In genomic region chr10:62300006-62300827, GRCm38 (mm10) we compare ENCODE assay signal across 8 mouse cellular contexts. TPM values are rescaled to one million over a fixed set of nuclear protein-coding genes. Genes with fewer than 3 reads are reported as not detected.
A peak's percentile ranks its signal among the peaks of the same experiment; 100 is the strongest.
DNase-seq lines count a peak whose midpoint lies in the region; ATAC-seq and TF ChIP-seq lines count a peak whose summit lies in the region.

No protein-coding gene starts in this region.

- WGBS in midbrain, embryonic 16.5 days = 85% methylated on average over 23 of the region's 23 CpGs

- intact Hi-C loops in gastrocnemius, adult 2 months (cut with DNase I) = no loop called here
- intact Hi-C loops in left cerebral cortex, postnatal 14 days (cut with DNase I) = no loop called here

- no peak for TF ChIP-seq CTCF in bone marrow macrophage, adult 2 months (IDR thresholded peaks at IDR 0.05; ENCODE audit: low read depth, low read length)
- TF ChIP-seq CTCF in gastrocnemius, adult 2 months (IDR thresholded peaks at IDR 0.05) = no peak

- H3K4me3 ChIP-seq in bone marrow macrophage, adult 2 months (ENCODE audit: insufficient read depth, low read length) = peak overlapping the region; percentile 8; the same call in 1 of the 2 replicates
- peak overlapping the region; percentile 35; the same call in 1 of the 2 replicates for H3K4me3 ChIP-seq in gastrocnemius, adult 2 months
- H3K4me3 ChIP-seq in midbrain, embryonic 16.5 days (ENCODE audit: low read depth, low read length) = no peak overlapping the region

- peaks cover 21% of the 10 kb centered on the region for H3K4me1 ChIP-seq in bone marrow macrophage, adult 2 months (ENCODE audit: control insufficient read depth, insufficient read depth, low read length)
- no peaks in the 10 kb centered on the region; the same call in 1 of the 2 replicates for H3K4me1 ChIP-seq in midbrain, embryonic 16.5 days (ENCODE audit: control insufficient read depth, insufficient read depth, low read length)

- peak overlapping the region; percentile 82 for H3K27ac ChIP-seq in bone marrow macrophage, adult 2 months (ENCODE audit: insufficient read depth, low read depth, low read length)
- peak overlapping the region; percentile 74 for H3K27ac ChIP-seq in gastrocnemius, adult 2 months
- H3K27ac ChIP-seq in midbrain, embryonic 16.5 days (ENCODE audit: low read length) = no peak overlapping the region; the same call in 1 of the 2 replicates

- peak; percentile 12 for DNase-seq in ovary, adult 18-20 months (ENCODE audit: low spot score)
- DNase-seq in ovary, postnatal 10 days (ENCODE audit: low spot score) = no peak
- DNase-seq in gastrocnemius, adult 2 months = peak; percentile 76
- DNase-seq in left cerebral cortex, postnatal 14 days (ENCODE audit: low spot score in 2 of 2) = peak; percentile 42 to 89
- DNase-seq in right cerebral cortex, postnatal 36 days (ENCODE audit: low spot score in 2 of 2) = peak; percentile 57 to 71
- no peak for DNase-seq in urinary bladder, postnatal 10 days (ENCODE audit: low spot score)

- peaks cover 10% of the 10 kb centered on the region for H3K36me3 ChIP-seq in midbrain, embryonic 16.5 days (ENCODE audit: control insufficient read depth, insufficient read depth, low read length)

- no peaks in the 10 kb centered on the region for H3K27me3 ChIP-seq in midbrain, embryonic 16.5 days (ENCODE audit: control insufficient read depth, insufficient read depth, low read depth, low read length)

- H3K9me3 ChIP-seq in midbrain, embryonic 16.5 days (replicated peaks; ENCODE audit: control insufficient read depth, low read length, poor library complexity, severe bottlenecking) = no peaks in the 10 kb centered on the region

- no peak for ATAC-seq in midbrain, embryonic 16.5 days

- H3K9ac ChIP-seq in midbrain, embryonic 16.5 days (ENCODE audit: low read depth, low read length) = no peak overlapping the region

- no peak overlapping the region for H3K4me2 ChIP-seq in midbrain, embryonic 16.5 days (ENCODE audit: low read length)

- no peak for TF ChIP-seq POLR2A in bone marrow macrophage, adult 2 months (IDR thresholded peaks at IDR 0.05; ENCODE audit: borderline replicate concordance, low read depth, low read length)

RNA-seq across cellular contexts. Expression of gene Tacr2, which starts 48.0 kb away (rescaled TPM):
- not detected in 2 replicates for polyA plus RNA-seq in bone marrow macrophage, adult 2 months (2012; ENCODE audit: insufficient read depth, insufficient read length, missing spikeins)
- not detected for total RNA-seq in gastrocnemius, adult 2 months (2021)
- under 1 TPM; 0.15 to 0.19 TPM for total RNA-seq in left cerebral cortex, postnatal 14 days (2021)
- polyA plus RNA-seq in midbrain, embryonic 16.5 days (2015; fragmentation: Nextera tagmentation; extraction: Ambion mirVana) = not detected in 2 replicates

Comparison
In these comparisons a context has a peak if more than half of its experiments do, and no peak if none do; other contexts are left out.
1. DNase-seq: peak in ovary, adult 18-20 months (single experiment), gastrocnemius, adult 2 months (single experiment), left cerebral cortex, postnatal 14 days (2 of 2) and right cerebral cortex, postnatal 36 days (2 of 2); none in ovary, postnatal 10 days (single experiment) and urinary bladder, postnatal 10 days (single experiment).